Mouse (Mus musculus) bone marrow, adult 2 months (tissue): ENCODE results near the gene Ndst2.

ENCODE experiments used
- CTCF ChIP-seq: fragments of 200-500 bp; IDR thresholded peaks from 2 replicates; pipeline ENCODE4 v1.5.1; 2011; ENCODE audit warnings: low read length, control low read depth; ENCODE audit not compliant: control insufficient read depth, insufficient read depth
- POLR2A ChIP-seq: fragments of 200-500 bp; IDR thresholded peaks from 2 replicates; pipeline ENCODE4 v1.6.1; 2011; ENCODE audit warnings: low read depth, mild to moderate bottlenecking, control low read depth, low read length, borderline replicate concordance; ENCODE audit not compliant: control insufficient read depth

DNA sequence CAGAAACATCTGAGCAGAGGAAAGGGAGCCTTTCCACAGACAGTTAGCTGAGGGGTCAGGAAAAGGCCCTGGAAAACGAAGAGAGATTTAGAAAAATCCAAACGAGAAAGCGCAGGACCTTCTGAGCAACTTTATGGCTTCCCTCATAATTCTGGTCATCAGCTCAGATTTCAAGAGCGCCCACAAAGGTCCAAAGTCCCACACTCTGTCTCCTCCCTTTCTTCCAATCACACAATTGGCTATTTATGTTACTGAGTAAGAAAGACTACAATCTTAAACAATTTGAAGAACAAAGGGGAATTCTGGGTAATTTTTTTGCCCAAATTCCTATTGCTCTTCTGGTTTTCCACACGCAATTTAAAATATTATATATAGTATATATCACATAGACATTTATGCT lies 16.1 kb upstream of the Ndst2 start:
- TF ChIP-seq CTCF, result no peak
- no peak for TF ChIP-seq POLR2A
